Mouse (Mus musculus): Measurements from ENCODE around the gene Zfx. TPM values are rescaled to one million over a fixed set of nuclear protein-coding genes. Genes with fewer than 3 reads are reported as not detected.

Gene Zfx
- polyA plus RNA-seq, 1 experiment from 2014 or later = 28.1 TPM

DNA sequence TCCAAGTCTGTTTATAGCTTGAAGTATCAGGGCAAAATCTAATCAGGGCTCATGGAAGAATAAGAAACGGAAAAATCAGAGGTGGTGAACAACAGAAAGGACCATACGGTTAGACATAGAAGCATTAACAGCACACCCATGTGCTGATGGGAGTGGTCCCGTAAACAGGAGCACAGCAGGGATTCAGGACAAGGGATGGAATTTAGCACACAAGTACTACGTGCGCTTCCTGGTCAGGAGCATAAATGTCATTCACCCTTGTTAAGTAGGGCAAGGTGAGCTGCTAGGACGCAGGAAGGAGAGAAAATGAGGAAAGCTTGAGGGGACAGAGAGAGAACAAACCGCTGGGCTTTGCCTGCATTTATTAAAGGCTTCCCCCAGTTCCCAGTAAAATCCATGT lies 93.4 kb downstream of the Zfx start:
- Histone ChIP-seq H3K27ac (ENCODE audit: low read length) (no peak overlapping the region), H3K9me3 (ENCODE audit: control insufficient read depth, low read length) (no peaks in the 10 kb centered on the region), H3K27me3 (replicated peaks; ENCODE audit: control insufficient read depth, insufficient read depth, low read length) (peaks cover 5% of the 10 kb centered on the region; the same call in 1 of the 2 replicates), H3K4me2 (ENCODE audit: low read length) (no peak overlapping the region), H3K4me1 (replicated peaks; ENCODE audit: control insufficient read depth, insufficient read depth, low read length) (no peaks in the 10 kb centered on the region), H3K36me3 (ENCODE audit: control insufficient read depth, insufficient read depth) (no peaks in the 10 kb centered on the region), H3K4me3 (replicated peaks; ENCODE audit: low read length) (no peak overlapping the region), H3K9ac (replicated peaks; ENCODE audit: low read depth, low read length) (no peak overlapping the region)
- 64% methylated on average over 7 of the region's 7 CpGs for WGBS
- no peak for ATAC-seq

Other genes with a start within 250 kb of the Zfx start
- not detected in 2 replicates for gene AU015836, start 155.0 kb downstream of the Zfx start, polyA plus RNA-seq (2015; fragmentation: Nextera tagmentation; extraction: Ambion mirVana)
- gene Eif2s3x, start 89.2 kb upstream of the Zfx start, polyA plus RNA-seq (2015; fragmentation: Nextera tagmentation; extraction: Ambion mirVana) = 106 and 121 TPM in 2 replicates
- gene Klhl15, start 110.9 kb upstream of the Zfx start, polyA plus RNA-seq (2015; fragmentation: Nextera tagmentation; extraction: Ambion mirVana) = 10.0 TPM in 2 replicates
- gene Fam90a1b, start 243.1 kb upstream of the Zfx start, polyA plus RNA-seq (2015; fragmentation: Nextera tagmentation; extraction: Ambion mirVana) = 0.09 and 0.11 TPM in 2 replicates
- gene Apoo, start 243.4 kb upstream of the Zfx start, polyA plus RNA-seq (2015; fragmentation: Nextera tagmentation; extraction: Ambion mirVana) = 113 and 119 TPM in 2 replicates

Data from forebrain, embryonic 16.5 days (tissue).